Mouse (Mus musculus) limb, embryonic 10.5 days (tissue): ENCODE results near the gene Ccdc6. TPM values are rescaled to one million over a fixed set of nuclear protein-coding genes. Genes with fewer than 3 reads are reported as not detected.
A peak's percentile ranks its signal among the peaks of the same experiment; 100 is the strongest.

ENCODE experiments used
- DNase-seq: peaks from one replicate; pipeline ENCODE4 v3.0.0-alpha.2; 2017; ENCODE audit warnings: low spot score
- H3K27ac ChIP-seq: fragments of 300-500 bp; sonication (generic); 2 replicates; pipeline ENCODE4 v1.5.1; 2016; ENCODE audit warnings: mild to moderate bottlenecking
- H3K27me3 ChIP-seq: fragments of 300-500 bp; sonication (generic); 2 replicates; pipeline ENCODE4 v1.6.1; 2016; ENCODE audit warnings: low read depth, mild to moderate bottlenecking; ENCODE audit not compliant: poor library complexity, severe bottlenecking
- H3K36me3 ChIP-seq: fragments of 300-500 bp; sonication (generic); 2 replicates; pipeline ENCODE4 v1.6.1; 2016; ENCODE audit warnings: mild to moderate bottlenecking, moderate library complexity
- H3K4me1 ChIP-seq: fragments of 300-500 bp; sonication (generic); 2 replicates; pipeline ENCODE4 v1.6.1; 2016
- H3K4me3 ChIP-seq: fragments of 300-500 bp; sonication (generic); 2 replicates; pipeline ENCODE4 v1.5.1; 2016; ENCODE audit warnings: mild to moderate bottlenecking, moderate library complexity
- H3K9me3 ChIP-seq: fragments of 300-500 bp; sonication (generic); replicated peaks from 2 replicates; pipeline ENCODE4 v1.6.1; 2016; ENCODE audit warnings: mild to moderate bottlenecking
- WGBS: fragments of 180-500 bp; shearing (Covaris S2); methylation state at CpG from one replicate; pipeline ENCODE4 v1.1.7; 2016; 5-methylcytosine and 5-hydroxymethylcytosine counted together
- polyA plus RNA-seq: library from polyadenylated mRNA; unstranded; fragments of >200 nt; fragmentation: Nextera tagmentation; extraction: Ambion mirVana; gene quantifications from 2 replicates; pipeline ENCODE4 v1.2.1, GENCODE M21; 2016

The Ccdc6 gene
- 15.6 and 15.8 TPM in 2 replicates for polyA plus RNA-seq

GRCm38 (mm10) chr10:70096366-70097188 is at the start of gene Ccdc6:
TSS of gene Ccdc6 (plus strand) at chr10:70097121.
- Histone ChIP-seq H3K27me3 (no peaks in the 10 kb centered on the region), H3K4me3 (peak within 1 kb of the TSS; percentile 97), H3K9me3 (no peaks in the 10 kb centered on the region), H3K36me3 (peaks cover 16% of the 10 kb centered on the region), H3K4me1 (peaks cover 43% of the 10 kb centered on the region), H3K27ac (peak within 1 kb of the TSS; percentile 92)
- 1% methylated on average over 51 of the region's 77 CpGs for whole genome bisulfite sequencing
- DNase-seq = peak; percentile 88

DNA sequence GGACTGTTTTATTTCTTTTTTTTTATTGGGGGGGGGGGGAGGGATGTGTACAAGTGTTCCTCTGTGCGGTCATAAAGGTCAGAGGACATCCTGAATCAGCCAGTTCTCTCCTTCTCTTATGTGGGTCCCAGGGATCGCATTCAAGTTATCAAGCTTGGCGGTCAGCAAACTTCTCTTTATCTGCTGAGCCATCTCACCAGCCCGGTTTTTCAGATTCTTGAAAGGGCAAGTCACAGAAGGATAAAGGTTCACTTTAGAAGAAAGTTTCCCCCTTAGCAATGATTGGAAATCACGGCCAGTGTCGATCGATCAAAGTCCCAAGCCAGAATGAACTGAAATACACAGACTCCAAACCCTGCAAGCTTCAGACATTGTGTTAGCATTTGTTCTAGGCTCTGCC is 47.1 kb upstream of the Ccdc6 start:
- Histone ChIP-seq H3K36me3 (no peaks in the 10 kb centered on the region), H3K27me3 (no peaks in the 10 kb centered on the region), H3K27ac (no peak overlapping the region), H3K9me3 (no peaks in the 10 kb centered on the region), H3K4me1 (no peaks in the 10 kb centered on the region), H3K4me3 (no peak overlapping the region)
- WGBS = 92% methylated on average over 7 of the region's 7 CpGs
- DNase-seq = no peak

DNA sequence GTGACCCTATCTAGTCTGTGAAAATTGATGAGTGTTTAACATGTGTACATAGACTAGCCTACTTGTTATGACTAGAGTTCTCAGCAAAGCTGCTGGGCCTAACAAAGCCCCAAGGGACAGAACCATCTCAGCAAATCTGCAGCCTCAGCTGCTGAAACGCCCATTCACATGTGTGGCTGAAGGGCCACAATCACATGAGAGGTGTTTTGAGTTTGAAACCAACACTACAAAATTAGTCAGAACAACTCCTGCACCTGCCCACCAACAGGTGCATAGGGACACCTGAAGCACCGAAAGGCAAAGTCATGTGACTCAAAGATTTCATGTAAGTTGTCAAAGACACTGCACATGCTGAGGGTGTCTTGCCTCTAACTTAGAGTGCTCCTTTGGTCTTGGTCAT is 41.6 kb upstream of the Ccdc6 start:
- WGBS = 84% methylated on average over 2 of the region's 2 CpGs

GRCm38 (mm10) chr10:70057064-70057463 is 39.9 kb upstream of the Ccdc6 start:
- no peaks in the 10 kb centered on the region for H3K27me3 ChIP-seq
- H3K4me3 ChIP-seq = no peak overlapping the region
- DNase-seq = no peak
- 0 out of 2 replicates have a peak, but pooled peaks cover 3% of the 10 kb centered on the region for H3K4me1 ChIP-seq
- no peaks in the 10 kb centered on the region for H3K9me3 ChIP-seq
- H3K27ac ChIP-seq = no peak overlapping the region
- WGBS = 92% methylated on average over 3 of the region's 3 CpGs
- no peaks in the 10 kb centered on the region for H3K36me3 ChIP-seq

More for the DNA sequence above, 41.6 kb upstream of the Ccdc6 start:
- H3K9me3 ChIP-seq = no peaks in the 10 kb centered on the region
- H3K27ac ChIP-seq = no peak overlapping the region
- no peaks in the 10 kb centered on the region for H3K36me3 ChIP-seq
- 0 out of 2 replicates have a peak, but pooled peaks cover 3% of the 10 kb centered on the region for H3K4me1 ChIP-seq
- no peak for DNase-seq
- no peak overlapping the region for H3K4me3 ChIP-seq
- no peaks in the 10 kb centered on the region for H3K27me3 ChIP-seq

DNA sequence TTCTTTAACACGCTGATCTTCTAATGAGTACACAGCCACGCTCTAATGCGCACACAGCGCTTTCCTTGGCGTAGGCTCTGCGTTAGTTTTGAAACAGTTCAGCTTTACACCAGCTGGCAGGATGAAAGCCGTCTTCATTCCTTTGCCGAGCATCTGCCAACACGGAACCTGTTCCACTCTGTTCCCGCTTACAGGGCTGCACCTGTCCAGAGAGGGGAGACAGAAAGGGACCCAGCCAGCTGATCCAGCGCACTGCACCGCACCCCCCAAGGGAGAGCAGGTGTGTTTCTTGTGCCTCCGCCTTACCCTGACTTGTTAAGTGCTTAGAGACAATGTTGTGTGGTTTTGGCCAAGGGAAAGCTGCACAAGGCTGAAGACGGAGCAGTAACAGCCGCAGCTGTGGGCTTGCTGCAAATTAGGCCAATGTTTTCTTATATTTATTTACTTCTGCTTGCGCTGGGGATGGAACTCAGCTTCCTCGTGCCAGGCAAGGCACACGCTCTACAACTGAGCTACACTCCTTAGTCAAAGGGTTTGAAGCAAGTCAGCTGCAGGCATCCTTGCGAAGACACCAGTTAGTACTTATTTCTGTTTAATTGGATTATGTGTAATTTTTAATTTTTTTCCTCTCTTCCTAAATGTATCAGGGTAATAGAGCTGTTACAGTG is 36.8 kb upstream of the Ccdc6 start:
- WGBS = 80% methylated on average over 19 of the region's 19 CpGs
- H3K27ac ChIP-seq = no peak overlapping the region
- no peak for DNase-seq
- no peaks in the 10 kb centered on the region for H3K27me3 ChIP-seq
- no peaks in the 10 kb centered on the region for H3K9me3 ChIP-seq
- no peak overlapping the region for H3K4me3 ChIP-seq
- H3K4me1 ChIP-seq = 0 out of 2 replicates have a peak, but pooled peaks cover 3% of the 10 kb centered on the region
- H3K36me3 ChIP-seq = no peaks in the 10 kb centered on the region

- Histone ChIP-seq H3K4me1 (0 out of 2 replicates have a peak, but pooled peaks cover 3% of the 10 kb centered on the region), H3K9me3 (no peaks in the 10 kb centered on the region), H3K4me3 (no peak overlapping the region), H3K27me3 (no peaks in the 10 kb centered on the region), H3K27ac (no peak overlapping the region), H3K36me3 (no peaks in the 10 kb centered on the region)
- DNase-seq = no peak
- 49% methylated on average over 10 of the region's 10 CpGs for WGBS
These were observed 36.2 kb upstream of the Ccdc6 start for GRCm38 (mm10) chr10:70060689-70061081.

GRCm38 (mm10) chr10:70063881-70064555 is 32.9 kb upstream of the Ccdc6 start:
- Histone ChIP-seq H3K4me3 (no peak overlapping the region), H3K9me3 (no peaks in the 10 kb centered on the region), H3K4me1 (0 out of 2 replicates have a peak, but pooled peaks cover 3% of the 10 kb centered on the region), H3K27me3 (no peaks in the 10 kb centered on the region), H3K27ac (no peak overlapping the region), H3K36me3 (no peaks in the 10 kb centered on the region)
- no peak for DNase-seq
- 91% methylated on average over 6 of the region's 6 CpGs for WGBS

- Histone ChIP-seq H3K4me1 (0 out of 2 replicates have a peak, but pooled peaks cover 1% of the 10 kb centered on the region), H3K36me3 (no peaks in the 10 kb centered on the region), H3K4me3 (no peak overlapping the region), H3K27ac (no peak overlapping the region), H3K27me3 (no peaks in the 10 kb centered on the region), H3K9me3 (no peaks in the 10 kb centered on the region)
- DNase-seq = no peak
- WGBS = 87% methylated on average over 3 of the region's 3 CpGs
These were observed 31.7 kb upstream of the Ccdc6 start for GRCm38 (mm10) chr10:70065191-70065590.

DNA sequence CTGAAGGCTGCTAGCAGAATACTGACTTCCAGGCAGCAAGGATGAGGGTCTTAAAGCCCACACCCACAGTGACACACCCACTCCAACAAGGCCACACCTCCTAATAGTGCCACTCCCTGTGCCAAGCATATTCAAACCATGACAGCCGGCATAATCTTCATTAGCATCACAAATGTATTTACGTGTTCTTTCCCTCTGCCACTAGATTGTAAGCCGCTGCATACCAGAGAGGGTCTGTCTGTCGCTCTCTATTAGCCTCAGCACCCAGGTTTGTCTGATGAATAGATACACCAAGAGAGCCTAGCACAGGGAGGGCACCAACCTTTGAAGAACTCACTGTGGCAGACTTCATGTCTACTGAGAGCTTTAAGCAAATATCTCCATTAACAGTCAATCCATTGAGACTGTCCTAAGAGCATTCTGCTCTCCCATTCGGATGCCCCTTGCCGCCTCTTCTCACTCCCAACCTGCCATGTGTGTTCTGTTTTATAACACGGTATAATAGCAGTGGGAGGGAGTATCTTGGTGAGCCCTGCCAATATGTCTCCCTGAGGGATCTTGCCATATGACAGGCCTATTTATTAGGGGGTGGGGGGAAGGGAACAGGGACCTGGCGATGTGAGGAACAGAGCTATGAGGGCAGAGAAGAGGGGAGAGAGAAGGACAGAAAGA is 30.3 kb upstream of the Ccdc6 start:
- no peak for DNase-seq
- Histone ChIP-seq H3K27ac (no peak overlapping the region), H3K9me3 (no peaks in the 10 kb centered on the region), H3K4me1 (no peaks in the 10 kb centered on the region), H3K4me3 (no peak overlapping the region), H3K27me3 (no peaks in the 10 kb centered on the region), H3K36me3 (no peaks in the 10 kb centered on the region)
- 67% methylated on average over 8 of the region's 8 CpGs for WGBS

- no peaks in the 10 kb centered on the region for H3K9me3 ChIP-seq
- no peak overlapping the region for H3K4me3 ChIP-seq
- no peaks in the 10 kb centered on the region for H3K36me3 ChIP-seq
- H3K27ac ChIP-seq = no peak overlapping the region
- DNase-seq = no peak
- 71% methylated on average over 6 of the region's 6 CpGs for WGBS
- no peaks in the 10 kb centered on the region for H3K27me3 ChIP-seq
- no peaks in the 10 kb centered on the region for H3K4me1 ChIP-seq
These were observed 29.5 kb upstream of the Ccdc6 start for GRCm38 (mm10) chr10:70067169-70068115.

DNA sequence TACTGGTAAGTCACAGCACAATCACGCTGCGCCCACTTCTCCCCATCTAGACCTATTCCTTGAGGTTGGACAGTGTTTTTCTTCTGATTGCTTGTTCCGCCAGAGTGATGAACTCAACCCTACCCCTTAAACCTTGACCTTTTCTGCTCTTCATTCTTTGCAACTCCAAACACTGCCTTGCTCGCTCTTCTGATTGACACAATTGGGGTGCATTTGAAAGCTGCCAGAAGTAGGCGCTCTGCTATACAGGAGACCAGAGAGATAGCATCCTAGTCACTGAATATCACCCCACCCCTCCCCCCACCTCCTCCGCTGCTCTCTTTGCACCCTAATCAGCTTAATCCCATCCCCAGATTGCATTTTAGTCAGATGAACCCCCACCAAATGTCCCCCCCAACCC is 27.6 kb upstream of the Ccdc6 start:
- WGBS = 51% methylated on average over 6 of the region's 6 CpGs
- Histone ChIP-seq H3K36me3 (no peaks in the 10 kb centered on the region), H3K9me3 (no peaks in the 10 kb centered on the region), H3K4me3 (no peak overlapping the region), H3K27me3 (no peaks in the 10 kb centered on the region), H3K27ac (no peak overlapping the region), H3K4me1 (no peaks in the 10 kb centered on the region)
- DNase-seq = no peak

- no peak overlapping the region for H3K4me3 ChIP-seq
- H3K4me1 ChIP-seq = no peaks in the 10 kb centered on the region
- H3K27ac ChIP-seq = no peak overlapping the region
- no peaks in the 10 kb centered on the region for H3K9me3 ChIP-seq
- no peak for DNase-seq
- 88% methylated on average over 4 of the region's 4 CpGs for WGBS
- H3K36me3 ChIP-seq = no peaks in the 10 kb centered on the region
- no peaks in the 10 kb centered on the region for H3K27me3 ChIP-seq
These were observed 25.6 kb upstream of the Ccdc6 start for GRCm38 (mm10) chr10:70071334-70071733.
